In genomic region chr9:53873239-53873638, GRCm38 (mm10) we compare ENCODE assay signal across 24 mouse cellular contexts. TPM values are rescaled to one million over a fixed set of nuclear protein-coding genes. Genes with fewer than 3 reads are reported as not detected.
"Had no signal": no experiment of that assay in that cellular context is flagged by ENCODE, and none has a peak within 500 bp of the region (broad histone marks: within the 10 kb centered on the region; RNA-seq: fewer than 3 reads in every experiment).

No protein-coding gene starts in this region.

- ATAC-seq: midbrain, embryonic 16.5 days had no signal

- H3K9ac ChIP-seq: liver, embryonic 15.5 days; lung, embryonic 14.5 days; midbrain, embryonic 12.5 days; neural tube, embryonic 13.5 days; neural tube, embryonic 15.5 days had no signal

- DNase-seq: lung, adult 18-20 months; lung, embryonic 14.5 days; lung, postnatal 10 days; lung, postnatal 4 days; midbrain, embryonic 14.5 days; retina, postnatal 1 day; right cerebral cortex, postnatal 14 days; right cerebral cortex, postnatal 4 days; spleen, adult 18-20 months; thymus, adult 2 months; thymus, postnatal 25 days; thymus, postnatal 4 days had no signal

- H3K4me2 ChIP-seq: liver, embryonic 15.5 days; lung, embryonic 14.5 days; midbrain, embryonic 12.5 days; neural tube, embryonic 13.5 days; neural tube, embryonic 15.5 days had no signal

- H3K36me3 ChIP-seq: liver, embryonic 15.5 days; midbrain, embryonic 10.5 days; midbrain, embryonic 12.5 days; neural tube, embryonic 13.5 days; neural tube, embryonic 15.5 days had no signal

- H3K4me1 ChIP-seq: liver, embryonic 15.5 days; midbrain, embryonic 10.5 days; midbrain, embryonic 12.5 days; neural tube, embryonic 13.5 days; neural tube, embryonic 15.5 days had no signal

- H3K27me3 ChIP-seq: liver, embryonic 15.5 days; midbrain, embryonic 12.5 days; neural tube, embryonic 13.5 days; neural tube, embryonic 15.5 days had no signal

- H3K9me3 ChIP-seq: liver, embryonic 15.5 days; midbrain, embryonic 12.5 days; neural tube, embryonic 13.5 days; neural tube, embryonic 15.5 days had no signal

- H3K4me3 ChIP-seq: liver, embryonic 15.5 days; midbrain, embryonic 10.5 days; midbrain, embryonic 12.5 days; myocyte; neural tube, embryonic 13.5 days; neural tube, embryonic 15.5 days had no signal

- H3K27ac ChIP-seq: liver, embryonic 15.5 days; midbrain, embryonic 10.5 days; midbrain, embryonic 12.5 days; neural tube, embryonic 13.5 days; neural tube, embryonic 15.5 days had no signal

RNA-seq across cellular contexts. Expression of gene Sln, which starts 23.3 kb away (rescaled TPM):
- total RNA-seq: megakaryocyte, adult 5-6 weeks; megakaryocyte-erythroid progenitor cell, adult 5-6 weeks had no signal
- polyA plus RNA-seq: midbrain, embryonic 10.5 days; midbrain, embryonic 12.5 days; midbrain, embryonic 14.5 days; myocyte; small intestine, adult 2 months; stomach, embryonic 14.5 days; urinary bladder, adult 2 months had no signal
